Mouse (Mus musculus): ENCODE data around the gene Npas1. TPM values are rescaled to one million over a fixed set of nuclear protein-coding genes. Genes with fewer than 3 reads are reported as not detected.

Npas1 gene
- polyA plus RNA-seq, 1 experiment from 2014 or later: 0.16 TPM

DNA sequence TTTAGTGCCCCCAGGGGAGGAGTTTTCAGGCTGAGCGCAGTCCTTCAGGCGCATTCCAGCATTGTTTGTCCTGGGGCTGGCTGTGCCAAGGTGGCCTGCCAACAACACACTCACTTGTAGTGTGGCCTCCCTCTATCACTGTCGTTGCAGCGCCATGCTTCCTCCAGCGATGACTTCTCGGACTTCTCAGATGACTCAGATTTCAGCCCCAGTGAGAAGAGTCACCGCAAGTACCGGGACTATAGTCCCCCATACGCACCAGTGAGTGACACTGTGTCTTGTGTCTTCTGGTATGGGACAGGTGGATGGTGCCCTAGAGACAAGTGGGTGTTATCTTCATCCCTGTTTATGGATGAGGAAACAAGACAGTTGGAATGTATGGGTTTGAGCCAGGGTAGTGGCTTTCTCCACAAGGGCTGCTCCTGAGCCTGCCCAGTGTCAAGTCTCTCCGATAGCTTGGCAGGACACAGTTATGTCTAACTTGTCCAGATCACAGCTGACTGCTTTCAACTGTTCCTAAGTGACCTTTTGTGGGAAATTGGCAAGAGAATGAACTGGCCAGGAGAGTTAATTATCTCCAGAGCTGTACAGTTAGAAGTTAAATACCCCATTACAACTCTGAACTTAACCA lies 60.3 kb downstream of the Npas1 start:
- no peak overlapping the region for H3K27ac ChIP-seq
- peaks cover 88% of the 10 kb centered on the region for H3K36me3 ChIP-seq
- H3K4me2 ChIP-seq: no peak overlapping the region
- 91% methylated on average over 10 of the region's 10 CpGs for WGBS (ENCODE audit: insufficient replicate concordance)
- no peak overlapping the region for H3K4me3 ChIP-seq (replicated peaks)
- H3K4me1 ChIP-seq (replicated peaks): peaks cover 50% of the 10 kb centered on the region
- H3K9ac ChIP-seq: no peak overlapping the region
- H3K9me3 ChIP-seq (replicated peaks): no peaks in the 10 kb centered on the region
- no peak for ATAC-seq (ENCODE audit: low read depth)
- no peak for DNase-seq
- H3K27me3 ChIP-seq: no peaks in the 10 kb centered on the region

DNA sequence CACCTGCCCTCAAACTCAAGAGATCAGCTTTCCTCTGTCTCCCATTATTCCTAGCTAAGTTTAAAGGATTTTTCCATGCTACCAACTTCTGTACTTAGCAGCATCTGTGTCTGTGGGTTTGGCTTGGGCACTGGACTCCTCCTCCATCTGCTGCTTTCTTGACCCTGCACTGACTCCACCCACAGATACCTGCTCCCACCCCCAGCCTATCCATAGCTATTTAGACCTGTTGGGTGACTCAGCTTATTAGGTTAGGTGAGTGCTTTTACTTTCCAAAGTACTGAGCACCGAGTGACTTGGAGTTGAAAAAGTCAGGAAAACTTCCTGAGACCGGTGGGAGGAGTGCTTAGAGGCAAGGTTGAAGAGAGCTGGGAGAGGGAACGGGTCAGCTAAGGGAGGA lies 62.1 kb downstream of the Npas1 start:
- peak; percentile 33 for DNase-seq
- H3K9me3 ChIP-seq (replicated peaks): no peaks in the 10 kb centered on the region
- WGBS (ENCODE audit: insufficient replicate concordance): 83% methylated on average over 3 of the region's 3 CpGs
- H3K27ac ChIP-seq: peak overlapping the region; percentile 65
- H3K4me2 ChIP-seq: no peak overlapping the region
- peaks cover 61% of the 10 kb centered on the region for H3K4me1 ChIP-seq (replicated peaks)
- ATAC-seq (ENCODE audit: low read depth): peak; percentile 32; the same call in 1 of the 2 replicates
- no peaks in the 10 kb centered on the region for H3K27me3 ChIP-seq
- peaks cover 80% of the 10 kb centered on the region for H3K36me3 ChIP-seq
- H3K9ac ChIP-seq: 0 out of 2 replicates have a peak overlapping the region, but pooled peaks have one; percentile 18
- no peak overlapping the region for H3K4me3 ChIP-seq (replicated peaks)

DNA sequence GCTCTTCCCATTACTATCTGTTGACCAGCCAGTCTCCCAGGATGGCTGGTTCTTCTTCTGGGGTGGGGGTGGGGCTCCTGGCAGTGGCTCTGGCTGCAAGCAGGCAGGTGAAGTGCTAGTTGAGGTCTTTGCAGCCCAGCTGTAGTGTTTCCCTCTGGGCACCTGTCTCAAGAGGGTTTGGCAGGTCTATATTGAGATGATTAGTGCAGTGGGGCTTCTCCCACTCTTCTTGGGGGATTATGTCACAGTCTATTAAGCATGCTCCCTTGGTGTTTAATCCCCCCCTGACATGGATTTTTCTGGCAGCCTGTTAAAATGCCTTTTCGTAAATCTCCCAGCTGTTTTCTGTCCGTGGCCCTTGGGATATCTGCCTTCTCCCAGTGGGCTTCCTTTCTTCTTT lies 64.6 kb downstream of the Npas1 start:
- no peaks in the 10 kb centered on the region for H3K9me3 ChIP-seq (replicated peaks)
- peaks cover 77% of the 10 kb centered on the region for H3K4me1 ChIP-seq (replicated peaks)
- peak overlapping the region; percentile 89 for H3K27ac ChIP-seq
- ATAC-seq (ENCODE audit: low read depth) (peak; percentile 3; the same call in 1 of the 2 replicates), DNase-seq (no peak)
- H3K9ac ChIP-seq: peak overlapping the region; percentile 62
- H3K36me3 ChIP-seq: peaks cover 70% of the 10 kb centered on the region
- 0 out of 2 replicates have a peak overlapping the region, but pooled peaks have one; percentile 22 for H3K4me2 ChIP-seq
- no peaks in the 10 kb centered on the region for H3K27me3 ChIP-seq
- WGBS (ENCODE audit: insufficient replicate concordance): 77% methylated on average over 2 of the region's 2 CpGs
- H3K4me3 ChIP-seq (replicated peaks): no peak overlapping the region

DNA sequence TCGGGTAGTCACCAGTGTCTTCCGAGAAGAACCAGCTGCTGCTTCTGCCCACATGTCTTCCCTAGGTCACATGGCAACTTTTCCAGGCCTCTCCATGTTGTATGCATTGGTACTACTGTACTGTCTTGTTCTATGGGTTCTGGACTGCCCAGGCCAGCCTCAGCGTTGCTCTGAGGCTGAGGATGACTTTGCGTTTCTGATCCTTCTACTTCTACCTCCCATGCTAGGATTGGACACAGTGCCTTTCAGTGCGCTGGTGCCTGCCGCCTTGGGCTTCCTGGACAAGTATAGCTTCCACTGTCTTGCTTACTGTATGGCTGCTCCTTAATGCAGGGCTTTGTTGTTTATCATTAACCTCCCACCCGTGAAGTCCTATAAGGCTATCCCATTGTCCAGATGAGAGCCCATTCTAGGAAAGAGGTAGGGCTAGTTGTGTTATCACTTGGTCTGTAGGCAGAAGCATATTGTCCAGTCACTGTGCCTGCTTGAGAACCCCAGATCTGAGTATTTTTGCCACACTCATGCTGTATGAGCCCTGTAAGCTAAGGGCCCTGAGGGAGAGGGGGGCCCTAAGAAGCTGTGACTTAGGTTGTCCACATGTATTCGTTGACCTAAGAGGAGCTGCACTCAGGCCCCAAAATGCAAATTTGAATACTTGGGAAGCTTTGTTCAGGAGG lies 65.2 kb downstream of the Npas1 start:
- Histone ChIP-seq H3K36me3 (peaks cover 69% of the 10 kb centered on the region), H3K27ac (peak overlapping the region; percentile 89)

DNA sequence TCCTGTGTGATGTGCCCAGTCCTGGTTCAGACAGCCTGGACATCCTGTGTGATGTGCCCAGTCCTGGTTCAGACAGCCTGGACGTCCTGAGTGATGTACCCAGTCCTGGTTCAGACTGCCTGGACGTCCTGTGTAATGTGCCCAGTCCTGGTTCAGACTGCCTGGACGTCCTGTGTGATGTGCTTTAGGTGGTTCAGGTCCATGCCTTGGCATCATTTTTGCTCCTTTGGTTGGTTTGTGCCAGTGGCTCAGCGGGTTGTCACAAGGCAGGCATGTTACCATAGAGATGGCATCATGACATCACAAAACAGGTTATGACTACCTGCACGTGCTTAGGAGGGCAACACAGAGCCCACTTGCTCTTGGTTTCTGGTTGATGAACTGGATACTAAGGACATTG lies 66.4 kb downstream of the Npas1 start:
- Histone ChIP-seq H3K36me3 (peaks cover 56% of the 10 kb centered on the region), H3K4me3 (replicated peaks) (no peak overlapping the region), H3K4me2 (peak overlapping the region; percentile 22; the same call in 1 of the 2 replicates), H3K9me3 (replicated peaks) (no peaks in the 10 kb centered on the region), H3K27me3 (no peaks in the 10 kb centered on the region), H3K4me1 (replicated peaks) (peaks cover 92% of the 10 kb centered on the region), H3K27ac (peak overlapping the region; percentile 89), H3K9ac (peak overlapping the region; percentile 62; the same call in 1 of the 2 replicates)
- no peak for DNase-seq
- no peak for ATAC-seq (ENCODE audit: low read depth)
- WGBS (ENCODE audit: insufficient replicate concordance): 84% methylated on average over 5 of the region's 5 CpGs

More for the DNA sequence above, 65.2 kb downstream of the Npas1 start:
- peak; percentile 88 for ATAC-seq (ENCODE audit: low read depth)
- H3K9ac ChIP-seq: peak overlapping the region; percentile 62
- H3K4me2 ChIP-seq: peak overlapping the region; percentile 22; the same call in 1 of the 2 replicates
- H3K4me3 ChIP-seq (replicated peaks): no peak overlapping the region
- WGBS (ENCODE audit: insufficient replicate concordance): 60% methylated on average over 8 of the region's 8 CpGs
- DNase-seq: no peak
- no peaks in the 10 kb centered on the region for H3K9me3 ChIP-seq (replicated peaks)
- peaks cover 82% of the 10 kb centered on the region for H3K4me1 ChIP-seq (replicated peaks)
- no peaks in the 10 kb centered on the region for H3K27me3 ChIP-seq

DNA sequence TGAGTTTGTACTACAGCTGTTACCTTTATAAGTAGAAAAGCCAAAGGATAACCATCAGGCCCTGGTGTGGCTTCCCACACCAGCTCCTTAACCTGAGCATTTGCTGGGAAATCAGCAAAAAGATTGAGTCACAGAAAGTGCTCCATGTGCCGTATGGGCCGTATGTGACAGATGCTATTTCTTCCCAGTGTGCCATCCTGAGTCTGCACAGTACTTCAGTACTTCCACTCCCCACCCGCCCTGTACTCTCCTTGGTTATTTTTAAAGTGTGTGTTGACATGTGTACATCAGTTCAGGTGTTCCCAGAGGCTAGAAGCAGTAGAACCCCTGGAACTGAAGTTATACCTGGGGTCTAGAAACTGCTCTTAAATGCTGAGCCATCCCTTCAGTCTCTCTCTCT lies 70.5 kb downstream of the Npas1 start:
- H3K4me1 ChIP-seq (replicated peaks): peaks cover 86% of the 10 kb centered on the region
- peaks cover 37% of the 10 kb centered on the region for H3K36me3 ChIP-seq
- no peaks in the 10 kb centered on the region for H3K9me3 ChIP-seq (replicated peaks)
- no peak overlapping the region for H3K4me3 ChIP-seq (replicated peaks)
- H3K27ac ChIP-seq: peak overlapping the region; percentile 100
- WGBS (ENCODE audit: insufficient replicate concordance): 81% methylated on average over 3 of the region's 3 CpGs
- peak overlapping the region; percentile 23 for H3K4me2 ChIP-seq
- no peak for ATAC-seq (ENCODE audit: low read depth)
- no peaks in the 10 kb centered on the region for H3K27me3 ChIP-seq
- DNase-seq: no peak
- H3K9ac ChIP-seq: peak overlapping the region; percentile 83

Other genes with a start within 250 kb of the Npas1 start
- gene C5ar2, start 233.6 kb downstream of the Npas1 start, polyA plus RNA-seq (2015; fragmentation: Nextera tagmentation; extraction: Ambion mirVana): 0.72 and 0.77 TPM in 2 replicates
- 1.4 TPM in 2 replicates for gene C5ar1, start 218.2 kb downstream of the Npas1 start, polyA plus RNA-seq (2015; fragmentation: Nextera tagmentation; extraction: Ambion mirVana)
- 3.9 and 4.4 TPM in 2 replicates for gene Inafm1, start 204.1 kb downstream of the Npas1 start, polyA plus RNA-seq (2015; fragmentation: Nextera tagmentation; extraction: Ambion mirVana)
- gene Ccdc9, start 190.9 kb downstream of the Npas1 start, polyA plus RNA-seq (2015; fragmentation: Nextera tagmentation; extraction: Ambion mirVana): 12.6 and 17.5 TPM in 2 replicates
- gene Bbc3, start 169.3 kb downstream of the Npas1 start, polyA plus RNA-seq (2015; fragmentation: Nextera tagmentation; extraction: Ambion mirVana): 4.1 and 4.5 TPM in 2 replicates
- 144 and 161 TPM in 2 replicates for gene Sae1, start 89.9 kb downstream of the Npas1 start, polyA plus RNA-seq (2015; fragmentation: Nextera tagmentation; extraction: Ambion mirVana)
- gene Zc3h4, start 76.8 kb downstream of the Npas1 start, polyA plus RNA-seq (2015; fragmentation: Nextera tagmentation; extraction: Ambion mirVana): 8.2 and 8.3 TPM in 2 replicates
- 30.0 and 35.4 TPM in 2 replicates for gene Tmem160, start 24.9 kb downstream of the Npas1 start, polyA plus RNA-seq (2015; fragmentation: Nextera tagmentation; extraction: Ambion mirVana)
- gene Arhgap35, start 137.3 kb upstream of the Npas1 start, polyA plus RNA-seq (2015; fragmentation: Nextera tagmentation; extraction: Ambion mirVana): 1.7 and 2.3 TPM in 2 replicates
- gene Ceacam15, start 198.0 kb upstream of the Npas1 start, polyA plus RNA-seq (2015; fragmentation: Nextera tagmentation; extraction: Ambion mirVana): not detected in 2 replicates
- not detected in 2 replicates for gene Ceacam9, start 244.2 kb upstream of the Npas1 start, polyA plus RNA-seq (2015; fragmentation: Nextera tagmentation; extraction: Ambion mirVana)

Data from liver, embryonic 13.5 days (tissue).